Mouse (Mus musculus): ENCODE measurements around the gene Ttyh1. TPM values are rescaled to one million over a fixed set of nuclear protein-coding genes. Genes with fewer than 3 reads are reported as not detected.

Gene Ttyh1
- polyA plus RNA-seq, 1 experiment from 2014 or later: 97.4 TPM

DNA sequence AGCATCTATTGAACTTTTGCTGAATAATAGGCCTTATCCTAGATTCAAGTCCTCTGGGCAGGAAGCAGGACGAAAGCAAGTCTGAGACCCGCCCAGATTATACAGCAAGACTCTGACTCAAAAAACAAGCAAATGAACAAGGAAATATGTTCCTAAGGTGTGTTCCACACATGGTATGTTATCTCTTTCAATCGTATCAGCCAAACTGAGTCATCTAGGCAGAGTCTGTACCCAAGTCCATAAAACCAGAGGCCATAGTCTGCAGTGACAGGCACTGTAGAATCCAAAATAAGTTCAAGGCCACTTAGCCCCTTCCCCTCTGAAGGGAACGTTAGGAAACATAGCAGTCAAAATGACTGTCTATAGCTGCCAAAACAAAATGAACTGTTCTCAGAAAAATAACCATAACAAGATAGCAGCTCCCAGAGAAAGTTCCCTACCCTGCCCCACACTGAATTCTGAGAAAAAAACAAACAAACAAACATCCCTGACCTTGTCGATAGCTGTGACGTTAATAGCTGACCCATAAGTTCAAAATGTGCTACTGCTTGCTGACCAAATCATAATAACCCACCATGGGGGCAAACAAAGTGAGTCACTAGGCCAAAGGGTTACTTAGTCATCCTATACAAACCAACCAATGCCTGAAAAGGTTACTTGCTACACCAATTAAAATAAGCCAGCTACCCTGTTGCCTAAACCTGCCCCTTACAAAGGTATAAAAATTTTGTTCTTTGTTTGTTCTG lies 51.2 kb downstream of the Ttyh1 start:
- H3K9me3 ChIP-seq (ENCODE audit: control insufficient read depth, low read length): no peaks in the 10 kb centered on the region
- no peaks in the 10 kb centered on the region for H3K27me3 ChIP-seq (replicated peaks; ENCODE audit: control insufficient read depth, insufficient read depth, low read length)
- 89% methylated on average over 6 of the region's 6 CpGs for WGBS
- H3K4me2 ChIP-seq (ENCODE audit: low read length): no peak overlapping the region
- no peak overlapping the region for H3K9ac ChIP-seq (replicated peaks; ENCODE audit: low read depth, low read length)
- no peak for ATAC-seq
- H3K36me3 ChIP-seq (ENCODE audit: control insufficient read depth, insufficient read depth): no peaks in the 10 kb centered on the region
- no peak overlapping the region for H3K4me3 ChIP-seq (replicated peaks; ENCODE audit: low read length)
- H3K27ac ChIP-seq (ENCODE audit: low read length): no peak overlapping the region
- H3K4me1 ChIP-seq (replicated peaks; ENCODE audit: control insufficient read depth, insufficient read depth, low read length): no peaks in the 10 kb centered on the region

DNA sequence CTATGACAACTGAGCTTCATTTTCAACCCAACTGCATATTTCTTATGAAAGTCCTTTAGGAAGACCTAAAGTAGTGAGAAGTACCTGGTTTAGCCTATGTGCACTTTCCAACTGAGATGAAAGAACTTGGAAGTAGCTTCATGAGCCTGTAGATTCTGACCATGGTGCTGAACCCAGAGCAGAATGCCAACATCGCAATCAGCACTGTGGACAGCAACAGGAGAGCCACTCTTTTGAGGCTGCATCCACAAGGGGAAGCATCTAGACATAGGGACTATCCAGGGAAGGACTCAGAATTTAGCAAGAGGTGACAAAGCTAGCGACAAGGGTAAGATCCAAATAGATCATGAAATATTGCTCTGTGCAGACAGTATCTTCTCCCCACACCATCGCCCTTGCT lies 59.2 kb downstream of the Ttyh1 start:
- no peak for ATAC-seq
- H3K4me3 ChIP-seq (replicated peaks; ENCODE audit: low read length): no peak overlapping the region
- 58% methylated on average over 3 of the region's 3 CpGs for WGBS
- no peaks in the 10 kb centered on the region for H3K36me3 ChIP-seq (ENCODE audit: control insufficient read depth, insufficient read depth)
- no peak overlapping the region for H3K27ac ChIP-seq (ENCODE audit: low read length)
- no peaks in the 10 kb centered on the region; the same call in 1 of the 2 replicates for H3K27me3 ChIP-seq (replicated peaks; ENCODE audit: control insufficient read depth, insufficient read depth, low read length)
- H3K4me2 ChIP-seq (ENCODE audit: low read length): no peak overlapping the region
- H3K9me3 ChIP-seq (ENCODE audit: control insufficient read depth, low read length): no peaks in the 10 kb centered on the region
- H3K9ac ChIP-seq (replicated peaks; ENCODE audit: low read depth, low read length): no peak overlapping the region
- H3K4me1 ChIP-seq (replicated peaks; ENCODE audit: control insufficient read depth, insufficient read depth, low read length): no peaks in the 10 kb centered on the region

Other genes with a start within 250 kb of the Ttyh1 start
- not detected in 2 replicates for gene Gm14548, start 221.3 kb upstream of the Ttyh1 start, polyA plus RNA-seq (2015; fragmentation: Nextera tagmentation; extraction: Ambion mirVana)
- gene Lilra6, start 203.9 kb upstream of the Ttyh1 start, polyA plus RNA-seq (2015; fragmentation: Nextera tagmentation; extraction: Ambion mirVana): not detected in 2 replicates
- 1.4 and 2.5 TPM in 2 replicates for gene Lair1, start 56.2 kb upstream of the Ttyh1 start, polyA plus RNA-seq (2015; fragmentation: Nextera tagmentation; extraction: Ambion mirVana)
- gene Leng8, start 17.6 kb downstream of the Ttyh1 start, polyA plus RNA-seq (2015; fragmentation: Nextera tagmentation; extraction: Ambion mirVana): 68.6 and 95.7 TPM in 2 replicates
- gene Leng9, start 31.0 kb downstream of the Ttyh1 start, polyA plus RNA-seq (2015; fragmentation: Nextera tagmentation; extraction: Ambion mirVana): 5.4 and 6.4 TPM in 2 replicates
- 3.4 and 3.8 TPM in 2 replicates for gene Cdc42ep5, start 45.5 kb downstream of the Ttyh1 start, polyA plus RNA-seq (2015; fragmentation: Nextera tagmentation; extraction: Ambion mirVana)
- 0.11 TPM in 1 of 2 replicates, not detected in the other for gene Lilra5, start 118.3 kb downstream of the Ttyh1 start, polyA plus RNA-seq (2015; fragmentation: Nextera tagmentation; extraction: Ambion mirVana)
- not detected in 2 replicates for gene Ncr1, start 218.3 kb downstream of the Ttyh1 start, polyA plus RNA-seq (2015; fragmentation: Nextera tagmentation; extraction: Ambion mirVana)

Data from forebrain, embryonic 16.5 days (tissue).